Mouse (Mus musculus) R1 (cell line): ENCODE data around the gene Smad3.
A peak's percentile ranks its signal among the peaks of the same experiment; 100 is the strongest.

Experiments used
- DNase-seq: peaks from one replicate; pipeline ENCODE4 v3.0.0-alpha.2; 2018; ENCODE audit warnings: low read depth, low spot score

Smad3 gene

GRCm38 (mm10) chr9:63701957-63702309 is 55.9 kb downstream of the Smad3 start:
- no peak for DNase-seq

GRCm38 (mm10) chr9:63701258-63701956 is 56.4 kb downstream of the Smad3 start:
- DNase-seq, result no peak

DNA sequence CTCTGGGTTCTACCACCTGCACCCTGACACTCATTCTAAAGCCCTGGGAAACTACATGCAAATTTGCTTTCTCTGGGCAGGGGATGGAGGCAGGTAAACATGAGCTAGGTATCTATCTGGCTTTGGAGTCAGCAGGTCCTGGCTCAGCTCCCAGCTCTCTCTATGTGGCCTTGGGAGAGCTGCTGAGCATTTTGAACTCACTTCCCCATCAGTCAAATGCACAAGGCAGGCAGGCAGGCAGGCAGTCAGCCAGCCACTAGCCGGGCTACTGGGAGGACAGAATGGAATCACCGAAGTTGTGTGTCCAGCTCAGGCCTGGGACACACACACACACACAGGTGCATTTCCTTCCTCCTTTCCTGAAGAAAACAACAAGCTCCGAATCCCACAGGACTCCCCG is 58.6 kb downstream of the Smad3 start:
- no peak for DNase-seq

DNA sequence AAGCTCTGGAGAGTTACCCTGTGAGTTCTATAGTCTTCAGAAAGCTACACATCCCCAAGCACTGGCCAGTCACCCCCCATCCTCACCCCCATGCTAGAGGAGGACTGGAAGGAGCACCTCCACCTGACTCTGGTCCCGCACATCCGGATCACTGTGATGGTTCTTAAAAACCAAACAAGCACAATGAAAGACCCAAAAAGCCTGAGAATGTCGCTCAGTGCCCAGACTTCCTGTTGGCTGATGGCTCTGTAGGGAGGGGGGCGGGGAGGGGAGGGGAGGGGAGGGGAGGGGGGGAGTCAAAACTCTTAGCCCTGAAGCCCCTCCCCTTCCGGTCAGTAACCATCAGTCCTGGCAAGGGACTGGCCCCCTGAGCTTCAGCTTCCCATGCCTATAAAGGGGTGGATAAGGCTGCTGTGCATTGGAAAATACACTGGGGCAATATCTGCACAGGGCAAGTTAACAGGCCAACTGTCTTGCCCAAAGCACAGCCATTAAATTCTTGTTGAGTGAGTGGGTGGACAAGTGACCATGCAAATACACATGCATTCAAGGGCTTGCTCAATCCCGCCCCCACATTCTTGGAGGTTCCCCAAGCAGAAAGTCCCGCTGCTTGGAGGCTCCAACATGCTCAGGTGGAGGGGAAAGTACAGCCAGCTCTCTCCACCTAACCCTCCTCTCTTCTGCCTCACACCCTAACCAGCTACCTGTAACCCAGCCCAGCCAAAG is 59.3 kb downstream of the Smad3 start:
- no peak for DNase-seq

- DNase-seq, result no peak
Observed at GRCm38 (mm10) chr9:63697606-63698005, 60.2 kb downstream of the Smad3 start.

DNA sequence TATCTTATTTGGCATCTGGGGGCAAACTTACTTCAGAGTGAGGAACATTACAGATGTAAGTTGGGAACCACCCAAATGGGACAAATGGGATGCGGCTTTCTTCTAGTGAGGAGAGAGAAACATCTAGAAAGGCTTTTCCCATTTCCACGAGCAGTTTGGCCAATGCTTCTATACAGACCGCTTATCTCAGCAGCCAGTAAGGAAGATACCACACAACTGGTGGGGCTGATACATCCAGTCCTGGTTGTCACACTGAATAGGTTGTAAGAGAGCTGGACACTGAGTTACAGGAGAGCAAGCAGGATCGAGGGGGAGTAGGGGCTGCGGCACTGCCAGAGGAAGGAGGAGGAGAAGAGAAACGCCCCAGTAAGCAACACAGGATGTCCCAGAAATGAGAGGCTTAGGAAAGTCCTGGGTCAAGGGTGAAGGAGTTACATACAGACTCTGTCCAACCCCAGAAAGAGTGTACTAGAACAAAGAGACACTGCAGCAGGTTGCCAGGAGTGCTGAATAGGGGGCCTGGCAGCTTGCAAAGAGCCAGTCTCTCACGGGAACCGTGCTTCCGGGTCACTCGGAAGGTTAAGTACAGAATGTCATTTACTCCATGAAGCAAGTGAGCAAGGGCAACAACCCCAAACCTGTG is 61.2 kb downstream of the Smad3 start:
- DNase-seq, result peak; percentile 48

DNA sequence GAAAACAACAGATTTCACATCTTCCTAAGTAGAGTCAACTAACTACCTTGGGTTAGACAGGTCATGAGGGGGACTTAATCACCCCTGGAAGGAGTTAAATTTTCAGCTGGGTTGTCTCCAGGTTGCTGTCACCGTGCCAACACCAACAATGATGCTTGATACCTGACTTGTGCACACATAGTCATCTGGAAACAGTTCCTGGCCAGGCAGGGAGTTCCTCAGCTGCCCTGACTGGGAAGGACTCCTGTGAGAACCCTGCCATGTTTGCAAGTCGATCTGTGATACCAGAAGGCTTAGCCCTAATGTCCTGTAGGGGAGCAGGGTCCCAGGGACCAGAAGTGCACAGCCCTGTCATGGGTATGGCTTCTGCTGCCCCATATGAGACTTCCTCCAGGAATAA is 65.8 kb downstream of the Smad3 start:
- no peak for DNase-seq

DNA sequence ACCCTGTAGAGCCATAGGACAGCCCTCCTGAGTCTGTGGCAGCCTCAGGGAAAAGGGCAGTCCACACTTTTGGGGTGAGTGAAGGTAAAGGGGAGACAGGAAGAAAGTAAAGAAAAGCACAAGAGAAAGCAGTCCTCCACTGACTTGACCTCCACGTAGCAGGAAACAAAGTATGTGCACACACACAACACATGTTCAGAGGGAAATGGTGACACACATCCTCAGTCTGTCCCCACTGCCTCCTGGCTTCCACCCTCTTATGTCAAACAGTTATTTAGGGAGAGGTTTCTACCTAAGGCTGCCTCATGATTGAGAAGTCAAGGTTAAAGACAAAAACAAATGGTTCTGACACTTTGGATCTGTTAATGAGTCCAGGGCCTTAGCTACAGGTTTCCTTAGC is 67.3 kb downstream of the Smad3 start:
- DNase-seq, result no peak

- no peak for DNase-seq
Observed at GRCm38 (mm10) chr9:63687413-63688015, 70.3 kb downstream of the Smad3 start.

- DNase-seq, result no peak
Observed at GRCm38 (mm10) chr9:63685352-63685751, 72.4 kb downstream of the Smad3 start.

GRCm38 (mm10) chr9:63684277-63684676 is 73.5 kb downstream of the Smad3 start:
- DNase-seq, result no peak

DNA sequence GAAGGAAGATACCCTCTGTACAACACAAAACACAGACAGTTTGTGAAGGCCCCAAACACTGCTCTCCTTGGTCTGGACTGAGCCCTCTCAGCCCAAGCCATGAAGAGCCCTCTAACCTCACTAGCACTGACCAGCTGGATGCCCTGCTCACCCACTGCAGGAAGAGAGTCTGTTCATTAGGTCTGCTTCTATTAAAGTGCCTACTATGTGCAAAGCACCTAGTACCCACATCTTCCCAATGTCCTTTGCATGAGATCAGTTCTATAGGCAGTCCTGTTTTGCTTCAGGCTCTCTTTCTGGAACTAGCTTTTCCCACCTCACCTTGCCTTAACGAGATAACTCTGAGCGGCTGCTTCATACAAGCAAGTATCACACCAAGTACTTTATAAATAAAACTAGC is 74.9 kb downstream of the Smad3 start:
- no peak for DNase-seq

GRCm38 (mm10) chr9:63682301-63682700 is 75.5 kb downstream of the Smad3 start:
- peak; percentile 10 for DNase-seq

DNA sequence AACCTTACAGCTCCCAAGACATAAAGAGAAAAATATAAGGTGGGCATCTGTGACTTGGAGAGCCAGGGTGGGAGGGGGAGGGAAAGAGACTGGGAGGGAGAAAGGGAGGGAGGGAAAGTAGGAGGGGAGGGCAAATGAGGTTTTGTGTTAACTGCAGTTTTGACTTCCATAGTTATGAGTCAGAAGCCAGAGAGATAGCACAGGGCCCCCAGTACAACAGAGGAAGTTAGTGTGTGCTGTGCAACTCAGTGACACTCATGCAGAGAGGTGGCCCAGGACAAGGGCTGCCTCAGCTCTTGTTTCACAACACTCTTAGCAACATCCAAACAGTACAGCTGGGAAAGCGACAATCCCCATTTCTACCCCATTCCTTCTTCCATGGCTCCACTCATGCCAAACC is 79.7 kb downstream of the Smad3 start:
- no peak for DNase-seq

GRCm38 (mm10) chr9:63677621-63678020 is 80.2 kb downstream of the Smad3 start:
- DNase-seq, result no peak

GRCm38 (mm10) chr9:63674613-63675012 is 83.2 kb downstream of the Smad3 start:
- no peak for DNase-seq

GRCm38 (mm10) chr9:63673494-63673805 is 84.3 kb downstream of the Smad3 start:
- no peak for DNase-seq

DNA sequence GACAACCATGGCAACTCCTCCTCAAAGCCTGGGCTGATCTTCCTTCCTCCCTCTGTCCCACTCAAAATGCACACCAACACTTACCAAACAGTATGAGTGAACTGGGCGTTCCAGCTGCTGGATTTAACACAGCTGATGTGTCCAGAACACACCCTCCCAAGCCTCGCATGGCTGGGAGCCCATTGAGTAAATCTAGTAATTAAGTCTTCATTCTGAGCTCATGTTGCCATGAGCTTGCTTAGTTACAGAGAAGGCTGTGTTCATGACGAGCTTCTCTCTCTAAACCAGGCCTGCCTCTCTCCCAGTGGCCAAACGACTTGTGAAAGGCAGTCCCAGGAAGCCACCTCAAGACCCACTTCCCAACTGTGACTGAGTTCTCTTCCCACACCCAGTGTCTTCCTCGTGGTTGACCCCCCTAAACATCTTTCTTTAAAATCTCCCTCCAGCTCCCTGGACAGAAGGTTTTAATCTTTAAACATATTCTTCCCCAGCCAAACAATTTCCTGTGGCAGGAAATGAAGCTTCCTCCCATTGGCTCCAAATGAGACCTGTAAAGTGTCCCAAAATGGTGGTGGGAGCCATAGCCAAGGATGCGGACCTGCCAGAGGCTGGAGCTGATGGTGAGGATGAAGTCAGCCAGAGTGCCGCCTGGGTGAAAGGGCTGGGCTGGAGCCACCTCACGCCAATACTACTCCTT is 84.8 kb downstream of the Smad3 start:
- DNase-seq, result no peak

DNA sequence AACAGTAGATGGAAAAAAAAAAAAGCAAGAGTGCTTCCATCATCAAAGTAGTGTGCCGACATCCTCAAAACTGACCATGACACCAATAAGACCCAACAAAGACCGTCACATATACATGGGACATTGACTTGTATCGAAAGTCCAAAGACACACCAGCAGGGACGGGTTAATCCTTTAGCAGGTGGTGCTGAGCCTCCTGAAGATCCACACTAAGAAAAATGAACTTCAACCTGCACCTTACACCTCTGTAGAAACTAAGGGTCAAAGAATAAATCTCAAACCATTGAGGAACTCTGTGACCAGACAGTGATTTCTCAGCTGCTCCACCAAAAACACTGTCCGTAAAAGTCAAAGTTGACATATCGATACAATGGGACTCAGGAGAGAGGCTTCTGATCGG is 88.0 kb downstream of the Smad3 start:
- DNase-seq, result no peak

GRCm38 (mm10) chr9:63668621-63669020 is 89.2 kb downstream of the Smad3 start:
- no peak for DNase-seq

DNA sequence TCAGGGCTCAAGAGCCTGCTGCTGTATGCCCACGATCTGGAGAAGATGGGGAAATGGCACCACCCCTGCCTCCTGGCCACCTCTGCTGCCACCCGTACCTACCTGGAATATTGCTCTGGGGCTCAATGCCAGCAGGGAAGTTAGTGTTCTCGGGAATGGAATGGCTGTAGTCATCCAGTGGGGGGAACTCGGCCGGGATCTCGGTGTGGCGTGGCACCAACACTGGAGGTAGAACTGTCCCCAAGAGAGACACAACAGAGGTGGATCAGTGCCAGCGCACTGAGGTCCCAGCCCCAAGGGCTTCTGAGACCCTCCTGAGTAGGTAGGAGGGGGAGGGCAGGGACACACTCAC is 90.4 kb downstream of the Smad3 start:
- DNase-seq, result no peak
